Mouse (Mus musculus) embryonic fibroblast, embryonic 13.5 days (primary cell): Measurements from ENCODE around the gene Mei4. TPM values are rescaled to one million over a fixed set of nuclear protein-coding genes. Genes with fewer than 3 reads are reported as not detected.

Source experiments
- H3K27ac ChIP-seq: 2 replicates; pipeline ENCODE4 v1.5.1; 2012; ENCODE audit warnings: low read length, control low read depth, inconsistent platforms; ENCODE audit not compliant: insufficient read depth
- H3K4me1 ChIP-seq: 2 replicates; pipeline ENCODE4 v1.6.1; 2011; ENCODE audit warnings: low read length; ENCODE audit not compliant: control insufficient read depth, insufficient read depth
- H3K4me3 ChIP-seq: 2 replicates; pipeline ENCODE4 v1.5.1; 2011; ENCODE audit warnings: mild to moderate bottlenecking, control low read depth, low read length; ENCODE audit not compliant: insufficient read depth
- CTCF ChIP-seq: IDR thresholded peaks from 2 replicates; pipeline ENCODE4 v1.5.1; 2011; ENCODE audit warnings: mild to moderate bottlenecking, control low read depth, low read length, moderate library complexity, borderline replicate concordance; ENCODE audit not compliant: insufficient read depth
- POLR2A ChIP-seq: IDR thresholded peaks from 2 replicates; pipeline ENCODE4 v1.6.1; 2011; ENCODE audit warnings: low read depth, mild to moderate bottlenecking, control low read depth, low read length, moderate library complexity
- polyA plus RNA-seq: library from polyadenylated mRNA; stranded (reverse); fragments of >200 nt; gene quantifications from 2 replicates; pipeline ENCODE4 v1.2.4, GENCODE M21; 2011; ENCODE audit warnings: low read depth; ENCODE audit not compliant: missing spikeins, insufficient read length

Gene Mei4
- polyA plus RNA-seq, 1 experiment, result 4.4 TPM

DNA sequence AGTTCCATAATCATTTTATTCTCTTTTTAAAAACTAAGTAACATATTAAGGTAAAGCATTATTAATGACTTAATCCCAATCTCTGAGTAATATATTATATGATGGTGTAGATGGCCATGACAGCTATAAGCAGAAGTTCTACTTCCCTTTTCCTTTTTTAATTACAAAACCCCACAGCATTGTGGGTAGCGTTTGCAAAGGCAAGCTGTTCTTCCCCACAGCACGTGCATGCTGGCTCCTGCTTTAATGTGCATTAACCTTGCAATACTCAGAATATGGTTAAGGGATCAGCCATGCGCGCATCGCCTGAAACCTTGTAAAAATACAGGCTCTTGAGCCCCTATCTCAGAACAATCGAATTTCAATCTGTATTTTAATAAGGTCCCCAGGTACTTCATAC is 82.2 kb downstream of the Mei4 start:
- Histone ChIP-seq H3K4me1 (no peaks in the 10 kb centered on the region), H3K4me3 (no peak overlapping the region), H3K27ac (no peak overlapping the region)
- no peak for TF ChIP-seq POLR2A
- no peak for TF ChIP-seq CTCF

GRCm38 (mm10) chr9:81956858-81957257 is 93.4 kb downstream of the Mei4 start:
- TF ChIP-seq CTCF (no peak), POLR2A (no peak)
- H3K27ac ChIP-seq, result no peak overlapping the region
- H3K4me1 ChIP-seq, result no peaks in the 10 kb centered on the region
- H3K4me3 ChIP-seq, result no peak overlapping the region

- no peak overlapping the region for H3K27ac ChIP-seq
- no peaks in the 10 kb centered on the region for H3K4me1 ChIP-seq
- H3K4me3 ChIP-seq, result no peak overlapping the region
- TF ChIP-seq POLR2A (no peak), CTCF (no peak)
Measured at GRCm38 (mm10) chr9:81957842-81958241, 94.4 kb downstream of the Mei4 start.

DNA sequence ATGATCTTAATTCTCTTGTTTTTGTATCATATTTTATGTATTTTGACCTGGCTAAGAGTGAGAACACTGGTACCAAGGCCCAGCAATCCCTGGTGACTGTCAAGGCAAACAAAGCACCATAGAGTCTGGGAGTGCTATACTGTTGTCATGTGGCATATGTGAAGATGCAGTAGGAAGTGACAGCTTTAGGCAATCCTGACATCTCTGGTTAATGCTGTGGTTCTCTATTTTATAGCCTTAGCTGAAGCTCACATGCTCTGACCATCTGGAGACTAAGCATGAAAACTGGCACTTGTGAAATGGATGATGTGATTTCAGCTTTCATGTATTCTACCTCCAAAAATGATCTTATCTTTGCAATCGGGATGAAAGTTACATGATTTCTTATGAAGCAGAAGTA is 103.3 kb downstream of the Mei4 start:
- no peak overlapping the region for H3K27ac ChIP-seq
- TF ChIP-seq POLR2A (no peak), CTCF (no peak)
- H3K4me1 ChIP-seq, result no peaks in the 10 kb centered on the region
- H3K4me3 ChIP-seq, result no peak overlapping the region

- no peak overlapping the region for H3K27ac ChIP-seq
- TF ChIP-seq CTCF, result no peak
- no peak for TF ChIP-seq POLR2A
- no peak overlapping the region for H3K4me3 ChIP-seq
- H3K4me1 ChIP-seq, result no peaks in the 10 kb centered on the region
Measured at GRCm38 (mm10) chr9:81968935-81969334, 105.5 kb downstream of the Mei4 start.

GRCm38 (mm10) chr9:81982461-81982860 is 119.0 kb downstream of the Mei4 start:
- TF ChIP-seq POLR2A (no peak), CTCF (no peak)
- Histone ChIP-seq H3K27ac (no peak overlapping the region), H3K4me3 (no peak overlapping the region), H3K4me1 (no peaks in the 10 kb centered on the region)

- Histone ChIP-seq H3K4me3 (no peak overlapping the region), H3K4me1 (no peaks in the 10 kb centered on the region), H3K27ac (no peak overlapping the region)
- TF ChIP-seq POLR2A, result no peak
- TF ChIP-seq CTCF, result no peak
Measured at GRCm38 (mm10) chr9:82012991-82013390, 149.5 kb downstream of the Mei4 start.

- Histone ChIP-seq H3K4me3 (no peak overlapping the region), H3K4me1 (no peaks in the 10 kb centered on the region), H3K27ac (no peak overlapping the region)
- no peak for TF ChIP-seq POLR2A
- no peak for TF ChIP-seq CTCF
Measured at GRCm38 (mm10) chr9:82042515-82043056, 179.1 kb downstream of the Mei4 start.

- H3K4me3 ChIP-seq, result no peak overlapping the region
- H3K27ac ChIP-seq, result no peak overlapping the region
- H3K4me1 ChIP-seq, result no peaks in the 10 kb centered on the region
- no peak for TF ChIP-seq POLR2A
- TF ChIP-seq CTCF, result no peak
Measured at GRCm38 (mm10) chr9:82044517-82044916, 181.0 kb downstream of the Mei4 start.

- TF ChIP-seq POLR2A, result no peak
- no peak for TF ChIP-seq CTCF
- Histone ChIP-seq H3K27ac (no peak overlapping the region), H3K4me1 (no peaks in the 10 kb centered on the region), H3K4me3 (no peak overlapping the region)
Measured at GRCm38 (mm10) chr9:82073832-82074231, 210.4 kb downstream of the Mei4 start.

DNA sequence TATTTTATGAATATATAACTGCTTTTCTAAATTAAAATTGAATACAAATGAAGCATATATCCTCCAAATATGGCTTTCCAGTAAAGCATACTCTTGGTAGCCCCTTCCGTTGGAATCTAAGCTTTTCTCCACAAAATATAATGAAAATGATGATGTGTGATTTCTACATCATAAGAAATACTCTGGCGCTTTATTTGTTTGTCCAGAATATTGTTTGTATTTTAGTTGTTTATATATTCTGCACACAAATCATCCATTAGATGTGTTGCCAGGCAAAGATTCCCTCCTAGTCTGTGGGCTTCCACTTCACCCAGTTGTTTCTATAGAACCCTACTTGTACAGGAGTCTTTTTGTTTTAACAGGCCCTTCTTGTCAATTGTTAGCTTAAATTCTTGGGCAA is 211.8 kb downstream of the Mei4 start:
- Histone ChIP-seq H3K27ac (no peak overlapping the region), H3K4me1 (no peaks in the 10 kb centered on the region), H3K4me3 (no peak overlapping the region)
- TF ChIP-seq CTCF (no peak), POLR2A (no peak)
